ENCODE assay signal across 18 mouse cellular contexts in the genomic region with DNA sequence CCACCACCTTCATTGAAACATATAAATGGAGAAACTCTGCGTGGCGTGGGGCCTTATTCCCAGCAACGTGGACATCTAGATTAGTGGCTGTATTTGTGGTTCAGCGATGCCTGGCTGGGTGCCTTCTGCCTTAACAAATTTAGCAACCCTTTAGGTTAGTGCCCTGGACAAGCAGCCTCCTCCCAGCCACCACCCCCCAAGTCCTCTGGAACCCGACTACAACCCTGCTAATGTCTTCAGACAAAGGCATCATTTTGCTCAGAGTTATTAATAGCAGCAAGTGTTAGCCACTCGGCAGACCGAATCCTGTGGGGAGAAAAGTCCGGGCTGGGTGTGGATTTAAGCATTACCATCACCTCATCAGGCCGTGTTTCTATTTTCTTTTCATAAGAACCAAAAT. TPM values are rescaled to one million over a fixed set of nuclear protein-coding genes. Genes with fewer than 3 reads are reported as not detected.
DNase-seq lines count a peak whose midpoint lies in the region; ATAC-seq and TF ChIP-seq lines count a peak whose summit lies in the region.
"Had no signal": no experiment of that assay in that cellular context is flagged by ENCODE, and none has a peak within 500 bp of the region (broad histone marks: within the 10 kb centered on the region; RNA-seq: fewer than 3 reads in every experiment).

No protein-coding gene starts in this region.

- no peak for TF ChIP-seq CTCF in gastrocnemius, adult 2 months (IDR thresholded peaks at IDR 0.05)
- TF ChIP-seq CTCF in lung, embryonic 14.5 days (IDR thresholded peaks at IDR 0.05; ENCODE audit: low read depth): no peak

- ATAC-seq in lung, embryonic 14.5 days (ENCODE audit: insufficient read depth): peak; percentile 17; the same call in 1 of the 2 replicates
- ATAC-seq in heart, embryonic 15.5 days (replicated peaks; ENCODE audit: insufficient number of reproducible peaks, insufficient read depth, low FRiP score, low read depth): peak; percentile 43; the same call in 1 of the 2 replicates
- ATAC-seq: forebrain, embryonic 15.5 days; liver, embryonic 12.5 days had no signal

- H3K36me3 ChIP-seq in lung, embryonic 14.5 days (ENCODE audit: insufficient read depth): no peaks in the 10 kb centered on the region
- H3K36me3 ChIP-seq in heart, embryonic 15.5 days: no peaks in the 10 kb centered on the region
- no peaks in the 10 kb centered on the region for H3K36me3 ChIP-seq in myocyte (ENCODE audit: control insufficient read depth, insufficient read depth)
- H3K36me3 ChIP-seq: embryonic facial prominence, embryonic 12.5 days; forebrain, embryonic 15.5 days; kidney, embryonic 15.5 days; liver, embryonic 12.5 days had no signal

- H3K27me3 ChIP-seq in lung, embryonic 14.5 days (ENCODE audit: insufficient read depth, low read length): no peaks in the 10 kb centered on the region
- no peaks in the 10 kb centered on the region for H3K27me3 ChIP-seq in heart, embryonic 15.5 days
- H3K27me3 ChIP-seq in myocyte (ENCODE audit: control insufficient read depth, insufficient read depth, insufficient read length): no peaks in the 10 kb centered on the region
- H3K27me3 ChIP-seq: embryonic facial prominence, embryonic 12.5 days; forebrain, embryonic 15.5 days; kidney, embryonic 15.5 days; liver, embryonic 12.5 days; megakaryocyte, embryonic 14.5 days had no signal

- H3K27ac ChIP-seq in gastrocnemius, adult 2 months: no peak overlapping the region
- H3K27ac ChIP-seq in lung, embryonic 14.5 days (ENCODE audit: low read depth): no peak overlapping the region
- peak overlapping the region; percentile 20; the same call in 1 of the 2 replicates for H3K27ac ChIP-seq in heart, embryonic 15.5 days
- H3K27ac ChIP-seq: embryonic facial prominence, embryonic 12.5 days; forebrain, embryonic 15.5 days; heart, adult 2 months; kidney, embryonic 15.5 days; liver, embryonic 12.5 days; stomach, postnatal 0 days had no signal

- no peaks in the 10 kb centered on the region for H3K4me1 ChIP-seq in lung, embryonic 14.5 days (ENCODE audit: insufficient read depth)
- peaks cover 8% of the 10 kb centered on the region for H3K4me1 ChIP-seq in heart, embryonic 15.5 days (replicated peaks)
- H3K4me1 ChIP-seq: embryonic facial prominence, embryonic 12.5 days; forebrain, embryonic 15.5 days; liver, embryonic 12.5 days had no signal

- no peak overlapping the region for H3K4me2 ChIP-seq in lung, embryonic 14.5 days
- 0 out of 2 replicates have a peak overlapping the region, but pooled peaks have one; percentile 21 for H3K4me2 ChIP-seq in heart, embryonic 15.5 days
- H3K4me2 ChIP-seq in myocyte (ENCODE audit: low read depth): peak overlapping the region; percentile 34
- H3K4me2 ChIP-seq: embryonic facial prominence, embryonic 12.5 days; forebrain, embryonic 15.5 days; kidney, embryonic 15.5 days; liver, embryonic 12.5 days had no signal

- no peaks in the 10 kb centered on the region for H3K79me2 ChIP-seq in myocyte (ENCODE audit: control insufficient read depth, insufficient read depth)

- no peak overlapping the region for H3K4me3 ChIP-seq in gastrocnemius, adult 2 months
- H3K4me3 ChIP-seq in lung, embryonic 14.5 days (ENCODE audit: low read depth, low read length): no peak overlapping the region
- no peak overlapping the region for H3K4me3 ChIP-seq in heart, embryonic 15.5 days
- H3K4me3 ChIP-seq in myocyte: no peak overlapping the region
- H3K4me3 ChIP-seq: embryonic facial prominence, embryonic 12.5 days; forebrain, embryonic 15.5 days; heart, adult 2 months; kidney, embryonic 15.5 days; liver, embryonic 12.5 days; megakaryocyte, embryonic 14.5 days had no signal

- intact Hi-C loops in gastrocnemius, adult 2 months (cut with DNase I): no loop called here
- intact Hi-C loops in gastrocnemius, postnatal 36 days (cut with DNase I): no loop called here

- H3K9me3 ChIP-seq in lung, embryonic 14.5 days (ENCODE audit: low read depth, low read length): no peaks in the 10 kb centered on the region
- no peaks in the 10 kb centered on the region for H3K9me3 ChIP-seq in heart, embryonic 15.5 days (replicated peaks)
- H3K9me3 ChIP-seq: embryonic facial prominence, embryonic 12.5 days; forebrain, embryonic 15.5 days; kidney, embryonic 15.5 days; liver, embryonic 12.5 days had no signal

- no peak overlapping the region for H3ac ChIP-seq in myocyte (ENCODE audit: control insufficient read depth, insufficient read length)

- DNase-seq in gastrocnemius, adult 2 months: peak; percentile 23
- no peak for DNase-seq in gastrocnemius, postnatal 36 days
- peak; percentile 42 for DNase-seq in lung, embryonic 14.5 days
- no peak for DNase-seq in lung, adult 18-20 months
- DNase-seq in adrenal gland, postnatal 25 days: no peak
- no peak for DNase-seq in left cerebral cortex, adult 8-10 months (ENCODE audit: low spot score in 2 of 2)
- DNase-seq: adrenal gland, adult 8-10 months; cerebellum, postnatal 14 days; right cerebral cortex, postnatal 4 days had no signal

- WGBS in lung, embryonic 14.5 days: 43% methylated on average over 9 of the region's 9 CpGs
- 26% methylated on average over 9 of the region's 9 CpGs for WGBS in heart, embryonic 15.5 days

- no peak for TF ChIP-seq POLR2A in myocyte (IDR thresholded peaks at IDR 0.05; ENCODE audit: insufficient read length, low read depth)

- H3K9ac ChIP-seq in lung, embryonic 14.5 days: no peak overlapping the region
- H3K9ac ChIP-seq in heart, embryonic 15.5 days: no peak overlapping the region
- H3K9ac ChIP-seq: embryonic facial prominence, embryonic 12.5 days; forebrain, embryonic 15.5 days; kidney, embryonic 15.5 days; liver, embryonic 12.5 days had no signal

TF ChIP-seq in myocyte, 11 proteins besides CTCF, POLR2A, EP300 and RAD21:
- TF ChIP-seq SRF (IDR thresholded peaks at IDR 0.05; ENCODE audit: control insufficient read depth, insufficient read length, low read depth) (no peak), REST (IDR thresholded peaks at IDR 0.05; ENCODE audit: insufficient read depth, insufficient read length) (no peak), MAX (IDR thresholded peaks at IDR 0.05; ENCODE audit: low read depth) (no peak), USF1 (IDR thresholded peaks at IDR 0.05; ENCODE audit: low read depth) (no peak), POLR2AphosphoS2 (IDR thresholded peaks at IDR 0.05; ENCODE audit: insufficient read length, low read depth) (no peak), TCF3 (IDR thresholded peaks at IDR 0.05; ENCODE audit: insufficient read length, low read depth) (no peak), CEBPB (IDR thresholded peaks at IDR 0.05; ENCODE audit: insufficient read depth, poor library complexity, severe bottlenecking) (no peak), MYOD1 (IDR thresholded peaks at IDR 0.05; ENCODE audit: control insufficient read depth in 1 of 3, insufficient read length in 2 of 3, low read depth in 2 of 3) (no peak), E2F4 (IDR thresholded peaks at IDR 0.05; ENCODE audit: insufficient read depth) (no peak), TCF12 (IDR thresholded peaks at IDR 0.05; ENCODE audit: insufficient read depth, poor library complexity, severe bottlenecking) (no peak), MYOG (IDR thresholded peaks at IDR 0.05; ENCODE audit: control insufficient read depth in 1 of 3, insufficient read depth in 1 of 3, insufficient read length in 2 of 3, low read depth in 2 of 3) (no peak)

RNA-seq across cellular contexts. Expression of gene Frzb, which starts 59.8 kb away (rescaled TPM):
- total RNA-seq in gastrocnemius, adult 2 months (2021): 10 to 100 TPM in 1 of 2 experiments, 1 to 10 TPM in 1; 6.7 to 28.1 TPM
- total RNA-seq in gastrocnemius, postnatal 36 days (2021): 10 to 100 TPM; 17.2 to 19.8 TPM
- polyA plus RNA-seq in lung, embryonic 14.5 days (2014; fragmentation: Nextera tagmentation; extraction: Ambion mirVana): 0.65 and 0.88 TPM in 2 replicates
- polyA plus RNA-seq in heart, embryonic 15.5 days (2015; fragmentation: Nextera tagmentation; extraction: Ambion mirVana): 7.4 and 8.2 TPM in 2 replicates
- polyA plus RNA-seq in myocyte (2012; fragmentation: generic; extraction: Trizol): 0.06 TPM
- 175 and 335 TPM in 2 replicates for total RNA-seq in adrenal gland, postnatal 25 days (2021)
- total RNA-seq in left cerebral cortex, adult 8-10 months (2022): 10 to 100 TPM; 17.9 to 26.9 (median 24.6) TPM

Comparison
In these comparisons a context has a peak if more than half of its experiments do, and no peak if none do; other contexts are left out.
1. DNase-seq: peak in gastrocnemius, adult 2 months (single experiment) and lung, embryonic 14.5 days (single experiment); none in gastrocnemius, postnatal 36 days (0 of 2), lung, adult 18-20 months (0 of 2), adrenal gland, postnatal 25 days (single experiment) and left cerebral cortex, adult 8-10 months (0 of 2).